Mouse (Mus musculus) mature B cell (primary cell): Measurements from ENCODE around the gene Lmo3.

Experiments used
- in situ Hi-C: fragments of 300-500 bp; cut with MboI; formaldehyde crosslinking; loops from 2 replicates; pipeline ENCODE4 v1.14.3; 2019

The Lmo3 gene

DNA sequence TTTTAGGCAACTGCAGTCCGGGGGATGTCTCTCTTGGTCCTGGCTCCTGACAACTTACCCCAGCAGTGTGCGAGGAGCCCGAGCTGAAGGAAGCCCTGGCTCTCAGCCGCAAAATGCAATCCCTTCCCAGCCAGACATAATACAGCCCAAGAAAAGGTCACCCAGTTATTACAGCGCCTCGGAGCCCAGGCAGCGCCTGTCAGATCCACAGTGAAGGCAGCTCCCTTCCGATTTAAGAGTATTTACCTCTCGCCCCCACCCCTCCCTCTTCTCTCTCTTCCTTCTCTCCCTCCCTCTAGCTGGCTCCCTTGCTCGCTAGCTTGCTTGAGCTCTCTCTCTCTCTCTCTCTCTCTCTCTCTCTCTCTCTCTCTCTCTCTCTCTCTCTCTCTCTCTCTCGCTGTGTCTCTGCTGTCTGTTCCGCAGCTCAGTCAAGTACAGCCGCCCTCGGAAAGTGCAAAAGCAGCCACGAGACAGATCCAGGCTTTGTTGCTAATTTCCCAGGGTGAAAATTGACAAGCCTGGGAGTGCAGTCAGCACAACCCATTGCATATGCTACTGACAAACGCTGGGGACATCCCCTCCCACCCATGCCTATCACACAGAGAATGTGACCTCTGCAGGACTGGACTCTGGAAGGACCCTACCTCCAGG lies 159.0 kb downstream of the Lmo3 start:
- in situ Hi-C loops: no loop called here

DNA sequence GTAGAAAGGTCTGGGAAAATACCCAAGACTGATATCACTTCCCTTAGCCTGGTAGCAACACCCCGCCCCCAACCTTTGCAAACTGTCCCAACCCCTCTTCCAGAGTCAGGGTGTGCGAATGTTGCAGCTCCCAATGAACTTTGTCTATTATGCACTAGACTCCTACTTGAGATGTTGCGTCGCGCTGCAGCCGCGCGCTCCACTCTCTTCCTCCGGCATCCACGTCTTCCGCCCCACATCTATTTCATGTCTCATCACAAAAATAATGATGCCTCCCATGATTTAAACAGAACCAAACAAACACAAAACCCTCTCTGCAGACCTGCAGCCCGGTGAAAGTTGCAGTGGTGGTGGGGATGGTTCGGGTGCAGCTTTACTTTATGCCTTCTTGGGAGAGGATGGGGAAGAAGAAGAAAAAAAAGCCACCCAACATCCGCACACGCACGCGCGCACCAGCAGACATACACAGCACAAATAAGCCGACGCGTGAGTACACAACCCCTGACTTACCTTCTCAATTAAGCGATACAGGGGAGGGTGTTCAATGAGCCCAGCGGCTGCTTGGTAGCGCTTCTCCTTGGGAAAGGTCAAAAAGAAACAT lies 159.7 kb downstream of the Lmo3 start:
- in situ Hi-C loops: no loop called here

- in situ Hi-C loops: no loop called here
Measured at GRCm38 (mm10) chr6:138421191-138421613, 160.6 kb downstream of the Lmo3 start.

DNA sequence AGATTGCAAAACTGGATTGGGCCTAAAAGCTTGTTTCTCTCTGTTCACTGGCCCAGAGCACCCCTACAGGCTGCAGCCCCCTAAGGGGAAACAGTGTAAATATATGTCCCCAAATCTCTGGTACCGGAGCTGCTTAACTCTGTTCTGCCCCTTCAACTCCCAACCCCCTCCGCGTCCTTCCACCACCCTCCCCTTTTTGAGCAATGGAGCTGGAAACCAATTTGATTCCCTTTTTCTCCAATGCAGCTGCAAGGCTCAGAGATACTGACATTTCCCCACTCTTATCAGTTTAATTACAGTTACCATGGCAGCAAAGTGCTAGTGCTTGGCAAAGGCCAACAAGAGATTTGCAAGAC lies 161.3 kb downstream of the Lmo3 start:
- in situ Hi-C loops: no loop called here

- in situ Hi-C loops: no loop called here
Measured at GRCm38 (mm10) chr6:138419871-138420535, 161.8 kb downstream of the Lmo3 start.

GRCm38 (mm10) chr6:138412075-138412474 lies 169.7 kb downstream of the Lmo3 start:
- in situ Hi-C loops: no loop called here

DNA sequence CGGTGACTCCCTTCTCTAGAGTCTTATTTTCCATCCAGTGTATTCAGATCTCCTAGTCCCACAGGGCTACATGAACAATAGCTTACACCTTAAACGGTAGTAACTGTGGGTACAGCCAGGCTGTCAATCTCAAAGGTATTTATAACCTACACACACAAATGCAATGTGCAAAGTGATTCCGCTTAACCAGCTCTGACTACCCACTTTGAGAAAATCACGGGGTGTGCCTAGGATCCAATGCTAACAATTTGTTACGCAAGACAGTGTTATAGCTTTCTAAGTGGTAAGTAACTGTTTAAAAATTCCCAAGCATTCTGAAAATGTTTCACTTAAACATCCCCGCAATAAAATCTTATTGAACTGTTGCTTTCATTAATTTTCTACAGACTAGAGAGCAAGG lies 179.7 kb downstream of the Lmo3 start:
- in situ Hi-C loops: no loop called here

GRCm38 (mm10) chr6:138398836-138399235 lies 182.9 kb downstream of the Lmo3 start:
- in situ Hi-C loops: no loop called here

DNA sequence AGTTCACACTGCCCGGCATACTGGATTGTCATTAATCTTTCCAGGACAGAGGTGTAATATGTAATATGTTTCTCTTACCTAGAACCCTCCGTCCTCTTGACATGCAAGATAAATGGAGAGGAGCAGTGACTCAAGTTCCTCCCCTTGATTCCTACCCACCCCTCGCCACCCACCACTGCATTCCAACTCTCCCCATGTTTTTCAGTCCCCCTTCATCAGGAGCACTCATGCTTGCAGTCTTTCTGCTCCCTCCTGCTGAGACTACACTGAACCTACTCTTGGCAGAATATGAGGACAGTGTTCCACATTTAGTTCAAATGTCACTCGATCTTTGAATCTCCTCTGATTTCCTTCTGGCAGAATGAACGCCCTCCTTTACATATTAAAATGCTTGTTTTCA lies 190.7 kb downstream of the Lmo3 start:
- in situ Hi-C loops: no loop called here

DNA sequence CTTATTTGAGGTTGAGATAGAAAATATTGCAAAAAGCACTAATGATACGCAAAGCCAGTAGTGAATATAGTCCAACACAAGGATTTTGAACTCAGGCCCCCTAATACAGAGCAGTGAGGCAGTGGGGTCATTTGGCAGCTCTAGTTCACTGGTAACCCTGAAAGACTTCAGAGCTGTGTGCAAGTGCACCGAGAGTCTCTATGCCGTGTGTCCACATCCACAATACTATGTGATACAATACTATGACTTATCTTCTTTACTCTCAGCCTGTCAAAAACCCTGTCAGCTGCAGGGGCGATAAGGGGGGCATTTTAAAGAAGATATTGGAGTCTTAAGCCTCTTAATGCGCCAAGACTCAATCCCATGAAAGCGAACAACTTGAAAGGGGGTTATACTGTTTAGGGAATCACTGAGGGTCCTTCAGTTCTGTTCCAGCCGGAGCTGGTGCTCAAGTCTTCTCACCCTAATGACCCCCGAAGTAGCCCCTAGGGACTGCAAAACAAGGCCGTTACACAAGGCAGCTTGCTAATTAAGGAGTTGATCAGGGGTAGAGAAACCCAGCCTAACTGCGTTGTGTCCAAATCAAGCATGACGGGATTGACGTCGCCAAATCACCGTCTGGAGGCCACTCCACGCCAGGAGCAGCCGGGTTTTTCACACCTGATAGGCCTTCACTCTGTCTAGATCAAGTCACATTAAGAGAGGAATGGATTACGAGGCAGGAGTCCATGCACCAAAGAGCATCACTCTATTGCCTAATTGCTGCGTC lies 193.4 kb downstream of the Lmo3 start:
- in situ Hi-C loops: no loop called here

- in situ Hi-C loops: no loop called here
Measured at GRCm38 (mm10) chr6:138383208-138383607, 198.6 kb downstream of the Lmo3 start.

DNA sequence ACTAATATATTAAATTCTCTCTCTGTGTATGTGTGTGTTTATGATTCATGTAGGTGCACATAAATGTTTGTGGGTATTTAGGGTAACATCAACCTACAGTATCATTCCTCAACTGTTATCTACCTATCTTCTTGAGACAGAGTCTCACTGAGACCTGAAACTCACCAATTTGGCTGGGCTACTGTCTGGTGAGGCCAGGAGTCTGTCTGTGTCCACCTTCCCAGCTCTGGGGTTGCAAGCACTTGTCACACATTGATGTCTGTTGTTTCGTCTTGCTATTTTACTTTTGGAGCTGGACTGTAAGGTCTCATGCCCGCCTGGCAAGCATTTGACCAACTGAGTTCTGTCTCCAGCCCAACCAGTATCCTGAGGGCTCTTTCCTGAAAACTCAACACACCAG lies 210.6 kb downstream of the Lmo3 start:
- in situ Hi-C loops: no loop called here

GRCm38 (mm10) chr6:138364111-138364510 lies 217.7 kb downstream of the Lmo3 start:
- in situ Hi-C loops: no loop called here

- in situ Hi-C loops: no loop called here
Measured at GRCm38 (mm10) chr6:138350587-138351345, 231.0 kb downstream of the Lmo3 start.

DNA sequence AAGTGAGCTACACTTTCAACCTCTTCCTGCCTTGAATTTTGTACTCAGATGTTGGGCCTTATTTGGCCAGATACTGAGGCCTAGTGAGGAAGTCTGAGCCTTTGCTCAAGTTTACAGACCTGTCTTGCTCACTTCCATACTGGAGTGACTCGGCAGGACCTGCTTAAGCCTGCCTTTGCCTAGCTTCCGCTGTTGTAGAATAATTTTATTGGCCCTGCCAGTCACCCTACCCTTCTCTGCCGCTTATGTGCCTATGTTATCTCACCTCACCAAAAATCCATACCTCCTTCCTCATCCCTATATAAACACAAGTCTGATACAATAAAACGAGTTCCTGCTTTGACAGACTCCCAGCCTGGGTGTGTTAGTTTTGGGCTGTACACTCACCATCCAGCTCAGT lies 235.2 kb downstream of the Lmo3 start:
- in situ Hi-C loops: no loop called here

DNA sequence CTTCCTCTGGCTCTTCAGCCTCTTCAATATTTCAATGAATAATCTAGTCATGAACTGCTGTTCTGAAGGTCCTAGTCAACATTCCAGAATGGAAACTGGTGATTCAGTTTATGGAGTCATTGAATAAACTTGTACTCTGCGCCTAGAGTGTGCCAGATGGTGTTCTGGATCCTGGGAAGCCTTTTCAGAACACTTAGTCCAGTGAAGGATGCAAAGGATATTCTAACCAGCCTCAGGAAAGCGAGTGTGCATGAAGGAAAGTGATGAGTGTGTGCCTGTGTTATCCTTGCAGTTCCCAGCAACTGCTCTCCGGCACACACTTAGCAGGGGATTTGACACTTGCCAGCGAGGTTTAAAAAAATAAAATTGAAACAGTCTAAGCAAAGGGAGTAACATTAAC lies 245.9 kb downstream of the Lmo3 start:
- in situ Hi-C loops: no loop called here

DNA sequence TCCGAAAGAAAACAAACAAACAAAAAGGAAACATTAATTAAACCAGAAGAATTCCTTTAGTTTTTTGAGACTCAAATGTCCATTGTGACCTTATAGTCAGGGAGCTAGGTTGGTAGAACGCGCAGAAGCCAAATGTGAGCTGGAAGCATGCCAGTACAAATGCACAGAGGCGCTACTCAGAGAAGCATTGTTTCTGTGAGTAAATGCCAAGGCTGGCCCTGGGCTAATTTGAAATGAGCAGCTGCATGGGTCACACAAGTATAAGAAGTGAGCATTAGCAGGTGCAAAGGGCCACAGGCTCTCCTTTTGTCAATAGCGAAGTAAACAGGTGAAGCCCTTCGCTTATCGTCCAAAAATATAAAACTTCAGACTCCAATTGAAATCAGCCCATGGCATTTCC lies 247.8 kb downstream of the Lmo3 start:
- in situ Hi-C loops: no loop called here

DNA sequence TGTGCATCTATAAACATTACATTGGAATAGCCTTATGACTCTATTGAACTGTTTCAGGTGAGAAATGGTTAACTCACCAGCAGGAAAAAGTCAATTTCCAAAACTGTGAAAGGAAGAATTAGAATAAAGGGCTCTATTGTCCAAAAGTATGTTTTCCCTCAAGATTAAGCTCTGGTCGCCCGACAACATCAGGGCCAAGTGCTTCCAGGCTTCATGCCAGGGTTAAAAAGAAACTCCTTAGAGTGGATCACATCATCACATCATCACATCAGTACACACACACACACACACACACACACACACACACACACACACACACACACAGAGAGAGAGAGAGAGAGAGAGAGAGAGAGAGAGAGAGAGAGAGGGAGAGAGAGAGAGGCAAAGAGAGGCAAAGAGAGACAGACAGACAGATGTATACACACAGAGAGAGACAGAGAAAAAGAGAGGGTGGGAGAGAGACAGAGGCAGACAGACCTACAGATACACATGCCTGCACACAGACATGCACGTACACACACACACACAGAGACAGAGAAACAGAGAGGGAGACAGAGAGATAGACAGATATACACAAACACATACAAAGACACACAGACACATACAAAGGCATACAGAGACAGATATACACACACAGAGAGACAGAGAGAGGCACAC lies 255.9 kb downstream of the Lmo3 start:
- in situ Hi-C loops: no loop called here

- in situ Hi-C loops: no loop called here
Measured at GRCm38 (mm10) chr6:138325145-138325544, 256.6 kb downstream of the Lmo3 start.

DNA sequence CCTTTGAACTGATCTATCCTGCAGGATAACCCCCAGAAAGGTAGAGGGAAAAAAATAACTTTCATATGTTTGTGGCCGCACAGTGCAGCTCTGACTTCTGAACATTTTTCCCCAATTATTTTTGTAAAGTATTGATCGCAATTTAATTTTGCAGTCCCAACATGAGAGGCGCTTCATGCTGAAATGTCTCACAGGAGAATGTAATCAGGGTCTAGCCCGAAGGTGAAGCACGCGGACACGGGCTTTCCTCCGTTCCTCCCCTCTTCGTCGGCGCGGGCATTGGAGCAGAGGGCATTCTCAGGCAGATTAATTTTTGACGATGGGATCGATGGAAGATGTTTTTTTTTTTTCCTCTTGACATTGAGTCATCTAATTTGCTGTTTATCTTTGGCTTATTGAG lies 258.4 kb downstream of the Lmo3 start:
- in situ Hi-C loops: no loop called here

DNA sequence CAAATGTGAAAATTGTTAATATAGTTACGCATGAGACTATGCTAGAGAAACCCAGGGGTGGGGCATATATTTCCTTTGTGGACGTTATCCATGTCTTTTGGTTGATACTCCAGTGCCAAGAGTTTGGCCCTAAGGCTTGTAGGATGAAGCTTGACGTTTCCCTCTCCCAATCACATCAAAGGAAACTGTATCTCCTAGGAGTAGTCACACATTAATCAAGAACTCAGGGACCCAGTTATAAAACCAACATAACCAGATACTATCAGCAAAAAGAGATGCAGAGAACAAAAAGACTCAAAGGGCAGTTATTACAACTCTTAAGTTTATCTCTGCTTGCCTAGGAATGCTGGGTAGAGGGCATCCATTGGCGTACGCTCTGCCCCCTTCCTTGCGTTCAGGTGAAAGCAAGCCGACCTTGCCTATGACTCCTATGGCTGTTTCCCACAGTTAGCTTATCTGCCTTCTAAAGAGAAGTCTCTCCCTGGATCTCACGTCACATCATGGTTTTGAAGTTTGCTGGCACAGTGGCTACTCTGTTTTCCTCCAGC lies 261.5 kb downstream of the Lmo3 start:
- in situ Hi-C loops: no loop called here
